Mouse (Mus musculus) brain, adult 10 weeks (tissue): ENCODE measurements around the gene Rnf8. TPM values are rescaled to one million over a fixed set of nuclear protein-coding genes. Genes with fewer than 3 reads are reported as not detected.

ENCODE experiments used
- polyA plus RNA-seq: library from polyadenylated mRNA; stranded (reverse); fragments of 350-450 nt; fragmentation: Illumina TruSeq; extraction: RNeasy Lipid Tissue Mini Kit (QIAGEN cat#74804); gene quantifications from one replicate; pipeline ENCODE4 v1.2.3, GENCODE M21; 2015; ENCODE audit warnings: low read depth, low replicate concordance

The Rnf8 gene
- polyA plus RNA-seq = 49.5 TPM

DNA sequence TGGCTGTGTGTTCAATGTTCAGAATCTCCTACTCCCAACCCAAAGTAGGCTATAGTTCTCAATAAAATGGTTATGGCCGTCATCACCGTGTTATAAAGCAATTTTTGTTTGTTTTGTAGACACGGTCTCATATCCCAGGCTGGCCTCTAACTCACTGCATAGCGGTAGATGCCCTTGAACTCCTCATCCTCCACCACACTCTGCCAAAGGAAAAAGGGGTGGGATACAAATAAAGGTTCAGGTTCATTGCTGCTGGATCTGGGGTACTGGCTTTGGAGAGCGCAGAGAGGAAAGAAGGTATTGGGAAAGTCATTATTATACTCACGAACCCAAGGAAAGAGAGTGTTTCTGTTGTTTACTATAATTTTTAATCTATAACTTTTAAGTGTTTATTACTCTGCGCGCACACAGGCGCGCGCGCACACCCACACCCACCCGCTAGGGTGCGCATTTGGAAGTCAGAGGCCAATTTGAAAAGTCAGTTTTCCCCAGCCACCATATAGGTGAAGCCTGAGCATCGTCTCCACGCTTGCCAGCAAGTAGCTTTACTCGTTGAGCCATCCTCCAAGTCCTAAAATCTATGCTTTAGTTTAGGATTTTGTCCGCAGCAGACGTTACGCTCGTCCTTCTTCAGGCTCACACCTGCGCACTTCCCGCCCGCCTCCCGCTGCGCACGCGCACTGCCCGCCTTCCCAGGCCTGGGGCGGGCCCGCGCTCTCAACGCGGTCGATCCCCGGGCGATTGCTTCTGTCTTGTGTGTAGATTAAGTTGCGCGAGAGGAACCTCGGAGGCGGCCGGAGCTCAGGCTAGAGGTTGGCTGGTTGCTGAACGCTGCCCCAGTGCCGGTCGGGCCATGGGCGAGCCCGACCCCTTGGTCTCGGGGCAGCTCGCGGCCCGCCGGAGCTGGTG lies at the start of gene Rnf8, which contains the start of gene Gm28043:
Gene Rnf8 (plus strand): TSS at position 676 of the 909 bp plus-strand sequence.
Gene Gm28043 (plus strand): TSS at position 762 of the 909 bp plus-strand sequence.

DNA sequence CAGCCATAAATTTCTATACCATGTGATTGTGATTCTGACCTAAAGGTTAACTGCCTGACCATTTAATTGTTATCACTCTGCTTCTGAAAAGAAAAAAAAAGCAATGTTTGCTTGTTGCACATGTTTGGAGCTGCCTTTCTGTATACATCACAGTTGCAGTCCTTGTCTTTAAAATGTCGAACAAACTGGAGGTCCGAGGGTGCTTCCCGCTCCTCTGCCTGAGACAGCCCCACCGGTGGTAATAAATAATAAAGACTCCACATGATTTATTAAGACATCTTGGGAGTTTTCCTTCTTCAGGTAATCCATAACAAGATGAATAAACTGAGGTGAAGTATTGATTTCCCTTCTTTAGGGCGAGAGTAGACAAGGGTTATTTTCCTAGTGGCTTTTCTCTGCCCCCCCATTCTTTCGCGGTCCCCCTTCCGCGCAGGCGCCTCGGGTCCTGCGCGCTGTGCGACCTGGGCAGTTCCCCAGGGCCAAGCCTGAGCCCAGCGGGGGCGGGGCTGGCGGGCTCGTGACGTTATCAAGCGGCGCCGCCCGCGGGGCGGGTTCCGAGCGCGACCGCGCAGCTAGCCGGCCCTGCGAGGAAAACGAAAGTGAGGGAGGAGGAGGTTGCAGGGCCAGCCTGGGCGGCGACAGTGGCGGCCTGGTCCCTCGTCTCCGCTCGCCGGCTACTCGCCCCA lies 45.6 kb downstream of the Rnf8 start, which contains the start of gene Cmtr1:
Gene Cmtr1 (plus strand): TSS at position 520 of the 686 bp plus-strand sequence.

Other genes starting within 250 kb of the Rnf8 start
- gene Pim1, start 124.0 kb upstream of the Rnf8 start, polyA plus RNA-seq = 3.9 TPM
- gene Gm17657, start 65.2 kb upstream of the Rnf8 start, polyA plus RNA-seq = not detected
- gene Tbc1d22b, start 65.0 kb upstream of the Rnf8 start, polyA plus RNA-seq = 31.8 TPM
- not detected for gene Tmem217, start 62.4 kb upstream of the Rnf8 start, polyA plus RNA-seq
- 1.3 TPM for gene Gm28043, start 86 bp downstream of the Rnf8 start, polyA plus RNA-seq
- gene Cmtr1, start 45.8 kb downstream of the Rnf8 start, polyA plus RNA-seq = 67.0 TPM
- 12.2 TPM for gene Ccdc167, start 102.3 kb downstream of the Rnf8 start, polyA plus RNA-seq